Mouse (Mus musculus) forebrain, embryonic 16.5 days (tissue): ENCODE measurements around the gene Wdr13. TPM values are rescaled to one million over a fixed set of nuclear protein-coding genes. Genes with fewer than 3 reads are reported as not detected.

Experiments used
- polyA plus RNA-seq: library from polyadenylated mRNA; unstranded; fragments of >200 nt; fragmentation: Nextera tagmentation; extraction: Ambion mirVana; gene quantifications from 2 replicates; pipeline ENCODE4 v1.2.1, GENCODE M21; 2015

Wdr13 gene
- polyA plus RNA-seq, 1 experiment from 2014 or later: 68.5 TPM

Other genes starting within 250 kb of the Wdr13 start
- 39.4 and 46.0 TPM in 2 replicates for gene Slc35a2, start 248.9 kb downstream of the Wdr13 start, polyA plus RNA-seq
- 218 and 223 TPM in 2 replicates for gene Pqbp1, start 233.6 kb downstream of the Wdr13 start, polyA plus RNA-seq
- gene Timm17b, start 233.5 kb downstream of the Wdr13 start, polyA plus RNA-seq: 134 and 155 TPM in 2 replicates
- not detected in 2 replicates for gene Gm10491, start 225.1 kb downstream of the Wdr13 start, polyA plus RNA-seq
- not detected in 2 replicates for gene Gm10490, start 223.3 kb downstream of the Wdr13 start, polyA plus RNA-seq
- gene Pcsk1n, start 213.1 kb downstream of the Wdr13 start, polyA plus RNA-seq: 101 and 151 TPM in 2 replicates
- not detected in 2 replicates for gene Eras, start 204.3 kb downstream of the Wdr13 start, polyA plus RNA-seq
- gene Hdac6, start 185.0 kb downstream of the Wdr13 start, polyA plus RNA-seq: 53.2 and 59.8 TPM in 2 replicates
- not detected in 2 replicates for gene Gata1, start 154.8 kb downstream of the Wdr13 start, polyA plus RNA-seq
- gene Glod5, start 114.4 kb downstream of the Wdr13 start, polyA plus RNA-seq: 0.33 and 0.39 TPM in 2 replicates
- gene Suv39h1, start 58.1 kb downstream of the Wdr13 start, polyA plus RNA-seq: 48.1 and 48.6 TPM in 2 replicates
- gene Was, start 42.4 kb downstream of the Wdr13 start, polyA plus RNA-seq: not detected in 2 replicates
- 357 and 393 TPM in 2 replicates for gene Rbm3, start 13.0 kb upstream of the Wdr13 start, polyA plus RNA-seq
- 25.0 and 27.1 TPM in 2 replicates for gene Tbc1d25, start 43.3 kb upstream of the Wdr13 start, polyA plus RNA-seq
- 19.7 and 25.5 TPM in 2 replicates for gene Ebp, start 60.6 kb upstream of the Wdr13 start, polyA plus RNA-seq
- 42.7 and 51.8 TPM in 2 replicates for gene Porcn, start 73.6 kb upstream of the Wdr13 start, polyA plus RNA-seq
- 48.3 and 55.4 TPM in 2 replicates for gene Ftsj1, start 119.5 kb upstream of the Wdr13 start, polyA plus RNA-seq
- gene Slc38a5, start 138.2 kb upstream of the Wdr13 start, polyA plus RNA-seq: 36.0 and 41.8 TPM in 2 replicates
- not detected in 2 replicates for gene Ssxb10, start 194.5 kb upstream of the Wdr13 start, polyA plus RNA-seq
- gene Ssxb9, start 234.1 kb upstream of the Wdr13 start, polyA plus RNA-seq: not detected in 2 replicates